Mouse (Mus musculus): ENCODE results near the gene Tmem94. TPM values are rescaled to one million over a fixed set of nuclear protein-coding genes. Genes with fewer than 3 reads are reported as not detected.
A peak's percentile ranks its signal among the peaks of the same experiment; 100 is the strongest.

Tmem94 gene
- polyA plus RNA-seq, 1 experiment from 2014 or later = 21.4 TPM

GRCm38 (mm10) chr11:115841044-115841443 lies 75.8 kb downstream of the Tmem94 start:
- no peak overlapping the region for H3K4me2 ChIP-seq (ENCODE audit: low read depth, low read length)
- no peak overlapping the region for H3K9ac ChIP-seq (ENCODE audit: low read length)
- peaks cover 11% of the 10 kb centered on the region for H3K36me3 ChIP-seq (ENCODE audit: control insufficient read depth, insufficient read depth, low read length)
- H3K27ac ChIP-seq (ENCODE audit: low read length) = peak overlapping the region; percentile 86
- ATAC-seq (ENCODE audit: insufficient read depth, low FRiP score) = no peak
- no peaks in the 10 kb centered on the region for H3K27me3 ChIP-seq (ENCODE audit: control insufficient read depth, insufficient read depth, low read length)
- no peak overlapping the region for H3K4me3 ChIP-seq (replicated peaks; ENCODE audit: low read length)
- H3K9me3 ChIP-seq (replicated peaks; ENCODE audit: control insufficient read depth, low read length) = no peaks in the 10 kb centered on the region; the same call in 1 of the 2 replicates
- 91% methylated on average over 6 of the region's 6 CpGs for WGBS
- H3K4me1 ChIP-seq (ENCODE audit: control insufficient read depth, insufficient read depth, low read length) = peaks cover 36% of the 10 kb centered on the region

GRCm38 (mm10) chr11:115841961-115842550 lies 76.8 kb downstream of the Tmem94 start:
- Histone ChIP-seq H3K27me3 (ENCODE audit: control insufficient read depth, insufficient read depth, low read length) (no peaks in the 10 kb centered on the region), H3K9me3 (replicated peaks; ENCODE audit: control insufficient read depth, low read length) (no peaks in the 10 kb centered on the region; the same call in 1 of the 2 replicates), H3K36me3 (ENCODE audit: control insufficient read depth, insufficient read depth, low read length) (peaks cover 13% of the 10 kb centered on the region), H3K27ac (ENCODE audit: low read length) (peak overlapping the region; percentile 86), H3K4me3 (replicated peaks; ENCODE audit: low read length) (no peak overlapping the region), H3K4me1 (ENCODE audit: control insufficient read depth, insufficient read depth, low read length) (peaks cover 33% of the 10 kb centered on the region), H3K4me2 (ENCODE audit: low read depth, low read length) (no peak overlapping the region; the same call in 1 of the 2 replicates), H3K9ac (ENCODE audit: low read length) (peak overlapping the region; percentile 44)
- ATAC-seq (ENCODE audit: insufficient read depth, low FRiP score) = peak; percentile 66
- 20% methylated on average over 6 of the region's 6 CpGs for WGBS

- Histone ChIP-seq H3K27ac (ENCODE audit: low read length) (peak overlapping the region; percentile 86), H3K9ac (ENCODE audit: low read length) (no peak overlapping the region), H3K36me3 (ENCODE audit: control insufficient read depth, insufficient read depth, low read length) (peaks cover 13% of the 10 kb centered on the region), H3K9me3 (replicated peaks; ENCODE audit: control insufficient read depth, low read length) (no peaks in the 10 kb centered on the region; the same call in 1 of the 2 replicates), H3K4me1 (ENCODE audit: control insufficient read depth, insufficient read depth, low read length) (peaks cover 24% of the 10 kb centered on the region), H3K4me3 (replicated peaks; ENCODE audit: low read length) (no peak overlapping the region), H3K4me2 (ENCODE audit: low read depth, low read length) (no peak overlapping the region), H3K27me3 (ENCODE audit: control insufficient read depth, insufficient read depth, low read length) (no peaks in the 10 kb centered on the region)
- no peak for ATAC-seq (ENCODE audit: insufficient read depth, low FRiP score)
- WGBS = 79% methylated on average over 13 of the region's 14 CpGs
Observed at GRCm38 (mm10) chr11:115843141-115843890, 78.1 kb downstream of the Tmem94 start.

GRCm38 (mm10) chr11:115843891-115844239 lies 78.6 kb downstream of the Tmem94 start:
- Histone ChIP-seq H3K9me3 (replicated peaks; ENCODE audit: control insufficient read depth, low read length) (no peaks in the 10 kb centered on the region; the same call in 1 of the 2 replicates), H3K27me3 (ENCODE audit: control insufficient read depth, insufficient read depth, low read length) (no peaks in the 10 kb centered on the region), H3K9ac (ENCODE audit: low read length) (no peak overlapping the region), H3K4me1 (ENCODE audit: control insufficient read depth, insufficient read depth, low read length) (peaks cover 24% of the 10 kb centered on the region), H3K4me3 (replicated peaks; ENCODE audit: low read length) (no peak overlapping the region), H3K4me2 (ENCODE audit: low read depth, low read length) (no peak overlapping the region), H3K27ac (ENCODE audit: low read length) (peak overlapping the region; percentile 86), H3K36me3 (ENCODE audit: control insufficient read depth, insufficient read depth, low read length) (peaks cover 13% of the 10 kb centered on the region)
- peak; percentile 86 for ATAC-seq (ENCODE audit: insufficient read depth, low FRiP score)
- 60% methylated on average over 5 of the region's 5 CpGs for WGBS

- WGBS = 61% methylated on average over 8 of the region's 8 CpGs
- Histone ChIP-seq H3K27ac (ENCODE audit: low read length) (peak overlapping the region; percentile 86), H3K27me3 (ENCODE audit: control insufficient read depth, insufficient read depth, low read length) (no peaks in the 10 kb centered on the region), H3K4me2 (ENCODE audit: low read depth, low read length) (no peak overlapping the region), H3K36me3 (ENCODE audit: control insufficient read depth, insufficient read depth, low read length) (peaks cover 13% of the 10 kb centered on the region), H3K4me3 (replicated peaks; ENCODE audit: low read length) (no peak overlapping the region), H3K4me1 (ENCODE audit: control insufficient read depth, insufficient read depth, low read length) (peaks cover 24% of the 10 kb centered on the region), H3K9ac (ENCODE audit: low read length) (peak overlapping the region; percentile 26; the same call in 1 of the 2 replicates), H3K9me3 (replicated peaks; ENCODE audit: control insufficient read depth, low read length) (no peaks in the 10 kb centered on the region; the same call in 1 of the 2 replicates)
- peak; percentile 1; the same call in 1 of the 2 replicates for ATAC-seq (ENCODE audit: insufficient read depth, low FRiP score)
Observed at GRCm38 (mm10) chr11:115844240-115844639, 79.0 kb downstream of the Tmem94 start.

- Histone ChIP-seq H3K36me3 (ENCODE audit: control insufficient read depth, insufficient read depth, low read length) (peaks cover 13% of the 10 kb centered on the region), H3K4me2 (ENCODE audit: low read depth, low read length) (no peak overlapping the region), H3K4me1 (ENCODE audit: control insufficient read depth, insufficient read depth, low read length) (peaks cover 21% of the 10 kb centered on the region), H3K9me3 (replicated peaks; ENCODE audit: control insufficient read depth, low read length) (no peaks in the 10 kb centered on the region; the same call in 1 of the 2 replicates), H3K27me3 (ENCODE audit: control insufficient read depth, insufficient read depth, low read length) (no peaks in the 10 kb centered on the region), H3K4me3 (replicated peaks; ENCODE audit: low read length) (no peak overlapping the region), H3K27ac (ENCODE audit: low read length) (no peak overlapping the region), H3K9ac (ENCODE audit: low read length) (no peak overlapping the region)
- no peak for ATAC-seq (ENCODE audit: insufficient read depth, low FRiP score)
- 89% methylated on average over 2 of the region's 2 CpGs for WGBS
Observed at GRCm38 (mm10) chr11:115845819-115846218, 80.6 kb downstream of the Tmem94 start.

Small RNA genes within 50 kb of the gene (microRNA-seq; reads per million reads assigned to microRNA genes)
- gene Mir5621 = 0.50 reads per million

Other genes with a start within 250 kb of the Tmem94 start
- 687 and 737 TPM in 2 replicates for gene Sumo2, start 229.2 kb upstream of the Tmem94 start, polyA plus RNA-seq (2015; fragmentation: Nextera tagmentation; extraction: Ambion mirVana)
- gene Nup85, start 201.0 kb upstream of the Tmem94 start, polyA plus RNA-seq (2015; fragmentation: Nextera tagmentation; extraction: Ambion mirVana) = 138 and 141 TPM in 2 replicates
- 78.5 and 91.1 TPM in 2 replicates for gene Mrps7, start 161.5 kb upstream of the Tmem94 start, polyA plus RNA-seq (2015; fragmentation: Nextera tagmentation; extraction: Ambion mirVana)
- 17.4 and 18.8 TPM in 2 replicates for gene Gga3, start 161.4 kb upstream of the Tmem94 start, polyA plus RNA-seq (2015; fragmentation: Nextera tagmentation; extraction: Ambion mirVana)
- gene Mif4gd, start 152.5 kb upstream of the Tmem94 start, polyA plus RNA-seq (2015; fragmentation: Nextera tagmentation; extraction: Ambion mirVana) = 35.9 and 47.4 TPM in 2 replicates
- gene Slc25a19, start 137.1 kb upstream of the Tmem94 start, polyA plus RNA-seq (2015; fragmentation: Nextera tagmentation; extraction: Ambion mirVana) = 22.1 and 22.7 TPM in 2 replicates
- gene Grb2, start 56.8 kb upstream of the Tmem94 start, polyA plus RNA-seq (2015; fragmentation: Nextera tagmentation; extraction: Ambion mirVana) = 59.1 and 79.6 TPM in 2 replicates
- 14.9 and 16.8 TPM in 2 replicates for gene Caskin2, start 48.2 kb downstream of the Tmem94 start, polyA plus RNA-seq (2015; fragmentation: Nextera tagmentation; extraction: Ambion mirVana)
- 26.4 and 28.1 TPM in 2 replicates for gene Tsen54, start 49.3 kb downstream of the Tmem94 start, polyA plus RNA-seq (2015; fragmentation: Nextera tagmentation; extraction: Ambion mirVana)
- 65.6 and 75.3 TPM in 2 replicates for gene Llgl2, start 58.6 kb downstream of the Tmem94 start, polyA plus RNA-seq (2015; fragmentation: Nextera tagmentation; extraction: Ambion mirVana)
- 20.8 and 21.1 TPM in 2 replicates for gene Myo15b, start 93.0 kb downstream of the Tmem94 start, polyA plus RNA-seq (2015; fragmentation: Nextera tagmentation; extraction: Ambion mirVana)
- gene Smim5, start 134.5 kb downstream of the Tmem94 start, polyA plus RNA-seq (2015; fragmentation: Nextera tagmentation; extraction: Ambion mirVana) = 6.5 and 8.5 TPM in 2 replicates
- gene Smim6, start 146.6 kb downstream of the Tmem94 start, polyA plus RNA-seq (2015; fragmentation: Nextera tagmentation; extraction: Ambion mirVana) = 57.0 and 68.4 TPM in 2 replicates
- gene Sap30bp, start 167.8 kb downstream of the Tmem94 start, polyA plus RNA-seq (2015; fragmentation: Nextera tagmentation; extraction: Ambion mirVana) = 32.0 and 35.2 TPM in 2 replicates
- gene Recql5, start 168.0 kb downstream of the Tmem94 start, polyA plus RNA-seq (2015; fragmentation: Nextera tagmentation; extraction: Ambion mirVana) = 19.5 and 19.7 TPM in 2 replicates
- 18.9 and 24.4 TPM in 2 replicates for gene Itgb4, start 209.3 kb downstream of the Tmem94 start, polyA plus RNA-seq (2015; fragmentation: Nextera tagmentation; extraction: Ambion mirVana)
- 186 and 187 TPM in 2 replicates for gene Galk1, start 247.3 kb downstream of the Tmem94 start, polyA plus RNA-seq (2015; fragmentation: Nextera tagmentation; extraction: Ambion mirVana)

All from stomach, embryonic 16.5 days (tissue).